Mouse (Mus musculus) olfactory bulb, adult 2 months (tissue): ENCODE data around the gene AI593442. TPM values are rescaled to one million over a fixed set of nuclear protein-coding genes. Genes with fewer than 3 reads are reported as not detected.

Experiments used
- H3K27ac ChIP-seq: fragments of 200-500 bp; 2 replicates; pipeline ENCODE4 v1.5.1; 2012; ENCODE audit warnings: low read depth, low read length; ENCODE audit not compliant: insufficient read depth
- H3K4me1 ChIP-seq: fragments of 200-500 bp; 2 replicates; pipeline ENCODE4 v1.6.1; 2012; ENCODE audit warnings: low read length; ENCODE audit not compliant: control insufficient read depth, insufficient read depth
- H3K4me3 ChIP-seq: fragments of 200-500 bp; 2 replicates; pipeline ENCODE4 v1.5.1; 2012; ENCODE audit warnings: mild to moderate bottlenecking, low read depth, low read length, moderate library complexity; ENCODE audit not compliant: insufficient read depth
- CTCF ChIP-seq: fragments of 200-500 bp; IDR thresholded peaks from 2 replicates; pipeline ENCODE4 v1.5.1; 2012; ENCODE audit warnings: low read depth, mild to moderate bottlenecking, low read length, moderate library complexity; ENCODE audit not compliant: insufficient read depth
- POLR2A ChIP-seq: fragments of 200-500 bp; IDR thresholded peaks from 2 replicates; pipeline ENCODE4 v1.6.1; 2012; ENCODE audit warnings: mild to moderate bottlenecking, low read depth, low read length, moderate library complexity; ENCODE audit not compliant: insufficient read depth
- WGBS: fragments of 180-500 bp; shearing (Covaris S2); methylation state at CpG from one replicate; pipeline ENCODE4 v1.1.7; 2018; 5-methylcytosine and 5-hydroxymethylcytosine counted together
- polyA plus RNA-seq: library from polyadenylated mRNA; stranded (reverse); fragments of >200 nt; gene quantifications from 2 replicates; pipeline ENCODE4 v1.2.4, GENCODE M21; 2012; ENCODE audit warnings: low replicate concordance; ENCODE audit not compliant: missing spikeins, insufficient read depth, insufficient read length

AI593442 gene
- polyA plus RNA-seq, 1 experiment, result not detected

- H3K4me1 ChIP-seq, result no peaks in the 10 kb centered on the region
- no peak for TF ChIP-seq CTCF
- no peak for TF ChIP-seq POLR2A
- H3K27ac ChIP-seq, result no peak overlapping the region
- 88% methylated on average over 5 of the region's 5 CpGs for WGBS
- no peak overlapping the region for H3K4me3 ChIP-seq
Observed at GRCm38 (mm10) chr9:52650341-52650951, 29.1 kb downstream of the AI593442 start.

- Histone ChIP-seq H3K27ac (no peak overlapping the region), H3K4me1 (no peaks in the 10 kb centered on the region), H3K4me3 (no peak overlapping the region)
- TF ChIP-seq POLR2A (no peak), CTCF (no peak)
- 68% methylated on average over 2 of the region's 2 CpGs for WGBS
Observed at GRCm38 (mm10) chr9:52645312-52645711, 34.3 kb downstream of the AI593442 start.

- Histone ChIP-seq H3K4me1 (no peaks in the 10 kb centered on the region), H3K4me3 (no peak overlapping the region), H3K27ac (no peak overlapping the region)
- TF ChIP-seq CTCF (no peak), POLR2A (no peak)
- WGBS, result 78% methylated on average over 4 of the region's 4 CpGs
Observed at GRCm38 (mm10) chr9:52644626-52645025, 35.0 kb downstream of the AI593442 start.

- no peak overlapping the region for H3K4me3 ChIP-seq
- WGBS, result 87% methylated on average over 4 of the region's 4 CpGs
- H3K4me1 ChIP-seq, result no peaks in the 10 kb centered on the region
- H3K27ac ChIP-seq, result no peak overlapping the region
- TF ChIP-seq CTCF (no peak), POLR2A (no peak)
Observed at GRCm38 (mm10) chr9:52644156-52644555, 35.4 kb downstream of the AI593442 start.

- no peak overlapping the region for H3K4me3 ChIP-seq
Observed at GRCm38 (mm10) chr9:52635991-52636390, 43.6 kb downstream of the AI593442 start.

GRCm38 (mm10) chr9:52623926-52624325 is 55.7 kb downstream of the AI593442 start:
- Histone ChIP-seq H3K27ac (no peak overlapping the region), H3K4me3 (no peak overlapping the region), H3K4me1 (no peaks in the 10 kb centered on the region)
- 78% methylated on average over 4 of the region's 4 CpGs for WGBS
- TF ChIP-seq POLR2A (no peak), CTCF (no peak)

More at GRCm38 (mm10) chr9:52635991-52636390, 43.6 kb downstream of the AI593442 start:
- Histone ChIP-seq H3K4me1 (no peaks in the 10 kb centered on the region), H3K27ac (no peak overlapping the region)
- WGBS, result 69% methylated on average over 2 of the region's 2 CpGs
- no peak for TF ChIP-seq CTCF
- TF ChIP-seq POLR2A, result no peak
